Mouse (Mus musculus): ENCODE measurements at regions not wholly inside any gene's neighbourhood (a gene's known extent, or its start where the extent isn't known, plus 50 kb on each side); places are given as distances from the start of the nearest gene placed in this dataset.

GRCm38 (mm10) chr13:28781660-28782059 is 171.9 kb downstream of the Sox4 start:
- TF ChIP-seq CTCF (IDR thresholded peaks at IDR 0.05 in 2 of 3, conservative IDR thresholded peaks at IDR 0.05 in 1 of 3; ENCODE audit: control insufficient read depth in 1 of 3, insufficient read depth in 1 of 3, low read depth in 2 of 3, low read length in 3 of 3, poor library complexity in 1 of 3, severe bottlenecking in 1 of 3) (no peak), EP300 (IDR thresholded peaks at IDR 0.05; ENCODE audit: low read depth in 1 of 2, low read length in 2 of 2) (no peak)

All from MEL (cell line).